19 mouse cellular contexts compared by ENCODE assay signal in the genomic region with DNA sequence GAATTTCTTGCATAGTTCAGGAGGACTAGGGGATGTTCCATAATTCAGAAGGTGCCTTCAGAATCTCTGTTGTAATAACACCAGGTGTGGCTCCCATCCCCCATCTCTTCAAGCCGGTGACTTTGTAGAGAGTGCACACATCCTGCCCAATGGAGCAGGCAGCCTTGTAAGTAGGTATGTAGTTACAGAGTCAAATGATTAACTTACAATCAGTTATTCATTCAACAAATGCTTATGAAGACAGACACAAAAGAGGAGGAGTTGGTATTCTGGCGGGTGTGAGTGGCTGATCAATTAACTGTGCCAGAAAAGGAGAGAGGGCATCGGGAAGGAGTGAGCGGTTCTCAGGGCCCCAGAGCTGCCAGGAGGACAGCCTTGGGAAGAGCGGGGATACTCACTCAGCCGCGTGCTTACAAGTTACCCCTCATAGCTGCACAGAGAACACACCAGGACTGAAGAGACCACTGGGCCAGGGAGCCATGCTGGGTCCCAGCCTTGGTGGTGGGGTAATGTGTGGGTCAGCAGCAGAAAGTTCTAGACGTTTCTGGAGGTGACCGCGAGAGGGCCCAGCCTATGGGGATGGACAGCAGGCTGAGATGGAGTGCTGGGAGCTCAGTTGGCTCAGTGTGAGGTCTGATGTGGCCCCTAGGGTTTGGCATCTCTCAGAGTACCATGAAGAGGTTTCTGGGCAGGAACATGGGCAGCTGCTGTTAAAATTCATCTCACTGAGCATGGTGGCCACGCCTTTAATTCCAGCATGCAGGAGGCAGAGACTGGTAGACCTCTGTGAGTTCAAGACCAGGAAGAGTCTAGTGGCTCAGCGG. TPM values are rescaled to one million over a fixed set of nuclear protein-coding genes. Genes with fewer than 3 reads are reported as not detected.
DNase-seq lines count a peak whose midpoint lies in the region; ATAC-seq and TF ChIP-seq lines count a peak whose summit lies in the region.
"Had no signal": no experiment of that assay in that cellular context is flagged by ENCODE, and none has a peak within 500 bp of the region (broad histone marks: within the 10 kb centered on the region; RNA-seq: fewer than 3 reads in every experiment).

No protein-coding gene starts in this region.

- H3K9ac ChIP-seq in liver, embryonic 16.5 days (ENCODE audit: low read depth, low read length) = no peak overlapping the region
- no peak overlapping the region for H3K9ac ChIP-seq in intestine, postnatal 0 days (ENCODE audit: low read depth, low read length)
- H3K9ac ChIP-seq in kidney, embryonic 14.5 days (ENCODE audit: low read depth, low read length) = no peak overlapping the region
- H3K9ac ChIP-seq in midbrain, postnatal 0 days (replicated peaks; ENCODE audit: low read length, poor library complexity, severe bottlenecking) = no peak overlapping the region
- H3K9ac ChIP-seq: hindbrain, embryonic 12.5 days; liver, embryonic 14.5 days; neural tube, embryonic 13.5 days had no signal

- peak; percentile 25; the same call in 1 of the 2 replicates for ATAC-seq in liver, embryonic 16.5 days (ENCODE audit: low read depth)
- ATAC-seq in intestine, postnatal 0 days = peak; percentile 40
- peak; percentile 34; the same call in 1 of the 2 replicates for ATAC-seq in kidney, embryonic 14.5 days (ENCODE audit: low FRiP score, low TSS enrichment)
- ATAC-seq in midbrain, postnatal 0 days (ENCODE audit: low FRiP score) = no peak

- no peaks in the 10 kb centered on the region for H3K27me3 ChIP-seq in liver, embryonic 16.5 days (ENCODE audit: control insufficient read depth, insufficient read depth, low read depth, low read length)
- no peaks in the 10 kb centered on the region for H3K27me3 ChIP-seq in intestine, postnatal 0 days (replicated peaks; ENCODE audit: control insufficient read depth, insufficient read depth, low read length)
- no peaks in the 10 kb centered on the region for H3K27me3 ChIP-seq in kidney, embryonic 14.5 days (ENCODE audit: control insufficient read depth, insufficient read depth, low read length)
- no peaks in the 10 kb centered on the region for H3K27me3 ChIP-seq in midbrain, postnatal 0 days (ENCODE audit: insufficient read depth, low read length)
- H3K27me3 ChIP-seq: hindbrain, embryonic 12.5 days; neural tube, embryonic 13.5 days had no signal

- no peaks in the 10 kb centered on the region for H3K9me3 ChIP-seq in liver, embryonic 16.5 days (replicated peaks; ENCODE audit: control insufficient read depth, low read length)
- no peaks in the 10 kb centered on the region for H3K9me3 ChIP-seq in intestine, postnatal 0 days (ENCODE audit: control insufficient read depth)
- no peaks in the 10 kb centered on the region for H3K9me3 ChIP-seq in kidney, embryonic 14.5 days (ENCODE audit: control insufficient read depth, low read length)
- no peaks in the 10 kb centered on the region for H3K9me3 ChIP-seq in midbrain, postnatal 0 days (ENCODE audit: low read length)
- H3K9me3 ChIP-seq: hindbrain, embryonic 12.5 days; megakaryocyte, embryonic 14.5 days; neural tube, embryonic 13.5 days had no signal

- peaks cover 4% of the 10 kb centered on the region; the same call in 1 of the 2 replicates for H3K4me1 ChIP-seq in liver, embryonic 16.5 days (ENCODE audit: control insufficient read depth, low read depth, low read length)
- H3K4me1 ChIP-seq in intestine, postnatal 0 days (replicated peaks; ENCODE audit: control insufficient read depth, insufficient read depth, low read length) = peaks cover 17% of the 10 kb centered on the region; the same call in 1 of the 2 replicates
- peaks cover 18% of the 10 kb centered on the region for H3K4me1 ChIP-seq in kidney, embryonic 14.5 days (ENCODE audit: control insufficient read depth, insufficient read depth, low read length)
- no peaks in the 10 kb centered on the region for H3K4me1 ChIP-seq in midbrain, postnatal 0 days (ENCODE audit: insufficient read depth, low read length)

- TF ChIP-seq CTCF in intestine, postnatal 0 days (IDR thresholded peaks at IDR 0.05; ENCODE audit: low read depth) = no peak
- no peak for TF ChIP-seq CTCF in midbrain, postnatal 0 days (IDR thresholded peaks at IDR 0.05)

- DNase-seq in liver = no peak
- peak; percentile 65 to 81 for DNase-seq in kidney, postnatal 4 days
- DNase-seq in embryo, embryonic 11 days = no peak
- DNase-seq in midbrain, postnatal 0 days (ENCODE audit: low spot score) = no peak
- DNase-seq: gastrocnemius, postnatal 10 days; lung, postnatal 14 days; spleen, adult 18-20 months; thymus, adult 18-20 months had no signal

- H3K27ac ChIP-seq in liver, embryonic 16.5 days (ENCODE audit: low read length) = no peak overlapping the region
- peak overlapping the region; percentile 46; the same call in 1 of the 2 replicates for H3K27ac ChIP-seq in intestine, postnatal 0 days (ENCODE audit: low read depth, low read length)
- peak overlapping the region; percentile 75; the same call in 1 of the 2 replicates for H3K27ac ChIP-seq in kidney, embryonic 14.5 days (ENCODE audit: low read depth, low read length)
- H3K27ac ChIP-seq in midbrain, postnatal 0 days (ENCODE audit: low read depth, low read length) = no peak overlapping the region
- H3K27ac ChIP-seq: hindbrain, embryonic 12.5 days; liver, embryonic 14.5 days; neural tube, embryonic 13.5 days had no signal

- WGBS in liver, embryonic 16.5 days (ENCODE audit: insufficient replicate concordance) = 70% methylated on average over 12 of the region's 12 CpGs
- 63% methylated on average over 12 of the region's 12 CpGs for WGBS in intestine, postnatal 0 days
- WGBS in kidney, embryonic 14.5 days = 82% methylated on average over 12 of the region's 12 CpGs
- 88% methylated on average over 12 of the region's 12 CpGs for WGBS in midbrain, postnatal 0 days

- H3K36me3 ChIP-seq in liver, embryonic 16.5 days (ENCODE audit: control insufficient read depth, insufficient read depth) = no peaks in the 10 kb centered on the region
- peaks cover 7% of the 10 kb centered on the region for H3K36me3 ChIP-seq in intestine, postnatal 0 days (ENCODE audit: control insufficient read depth, insufficient read depth)
- H3K36me3 ChIP-seq in kidney, embryonic 14.5 days (ENCODE audit: control insufficient read depth, insufficient read depth, low read length) = peaks cover 49% of the 10 kb centered on the region
- peaks cover 52% of the 10 kb centered on the region for H3K36me3 ChIP-seq in midbrain, postnatal 0 days (ENCODE audit: insufficient read depth, low read length)

- H3K4me2 ChIP-seq in liver, embryonic 16.5 days (ENCODE audit: low read depth, low read length) = no peak overlapping the region
- H3K4me2 ChIP-seq in intestine, postnatal 0 days (replicated peaks; ENCODE audit: low read depth) = no peak overlapping the region; the same call in 1 of the 2 replicates
- peak overlapping the region; percentile 3; the same call in 1 of the 2 replicates for H3K4me2 ChIP-seq in kidney, embryonic 14.5 days (replicated peaks; ENCODE audit: low read depth, low read length)
- H3K4me2 ChIP-seq in midbrain, postnatal 0 days (ENCODE audit: low read depth, low read length, poor library complexity, severe bottlenecking) = no peak overlapping the region
- H3K4me2 ChIP-seq: hindbrain, embryonic 12.5 days; neural tube, embryonic 13.5 days had no signal

- H3K4me3 ChIP-seq in liver, embryonic 16.5 days (ENCODE audit: low read depth, low read length) = no peak overlapping the region
- H3K4me3 ChIP-seq in intestine, postnatal 0 days (ENCODE audit: low read depth, low read length) = no peak overlapping the region
- no peak overlapping the region for H3K4me3 ChIP-seq in kidney, embryonic 14.5 days (ENCODE audit: low read length)
- no peak overlapping the region for H3K4me3 ChIP-seq in midbrain, postnatal 0 days (ENCODE audit: low read depth, low read length)
- H3K4me3 ChIP-seq: hindbrain, embryonic 12.5 days; megakaryocyte, embryonic 14.5 days; neural tube, embryonic 13.5 days had no signal

RNA-seq across cellular contexts. Expression of a gene that starts 4.9 kb away (rescaled TPM):
- polyA plus RNA-seq in liver, embryonic 16.5 days (2015; fragmentation: Nextera tagmentation; extraction: Ambion mirVana) = 0.43 and 1.4 TPM in 2 replicates
- polyA plus RNA-seq in intestine, postnatal 0 days (2015; fragmentation: Nextera tagmentation; extraction: Ambion mirVana) = 254 and 255 TPM in 2 replicates
- polyA plus RNA-seq in kidney, embryonic 14.5 days (2014; fragmentation: Nextera tagmentation; extraction: Ambion mirVana) = 4.1 and 9.0 TPM in 2 replicates
- 0.24 TPM in 1 of 2 replicates, not detected in the other for total RNA-seq in midbrain, postnatal 0 days (2014; rRNA removed)
- polyA plus RNA-seq in midbrain, postnatal 0 days (2015; fragmentation: Nextera tagmentation; extraction: Ambion mirVana) = 0.18 and 0.27 TPM in 2 replicates
- polyA plus RNA-seq: C2C12 had no signal

RNA-seq across cellular contexts. Expression of a gene that starts 22.5 kb away (rescaled TPM):
- 7.9 and 8.0 TPM in 2 replicates for polyA plus RNA-seq in liver, embryonic 16.5 days (2015; fragmentation: Nextera tagmentation; extraction: Ambion mirVana)
- polyA plus RNA-seq in intestine, postnatal 0 days (2015; fragmentation: Nextera tagmentation; extraction: Ambion mirVana) = 19.9 and 21.1 TPM in 2 replicates
- 101 and 136 TPM in 2 replicates for polyA plus RNA-seq in kidney, embryonic 14.5 days (2014; fragmentation: Nextera tagmentation; extraction: Ambion mirVana)
- 161 and 165 TPM in 2 replicates for total RNA-seq in midbrain, postnatal 0 days (2014; rRNA removed)
- polyA plus RNA-seq in midbrain, postnatal 0 days (2015; fragmentation: Nextera tagmentation; extraction: Ambion mirVana) = 302 and 308 TPM in 2 replicates

RNA-seq across cellular contexts. Expression of a gene that starts 25.1 kb away (rescaled TPM):
- polyA plus RNA-seq in liver, embryonic 16.5 days (2015; fragmentation: Nextera tagmentation; extraction: Ambion mirVana) = 6.3 and 7.1 TPM in 2 replicates
- 0.07 TPM in 1 of 2 replicates, not detected in the other for polyA plus RNA-seq in intestine, postnatal 0 days (2015; fragmentation: Nextera tagmentation; extraction: Ambion mirVana)
- polyA plus RNA-seq in kidney, embryonic 14.5 days (2014; fragmentation: Nextera tagmentation; extraction: Ambion mirVana) = not detected in 2 replicates
- 1.1 TPM in 1 of 2 replicates, not detected in the other for total RNA-seq in midbrain, postnatal 0 days (2014; rRNA removed)
- 0.09 and 0.25 TPM in 2 replicates for polyA plus RNA-seq in midbrain, postnatal 0 days (2015; fragmentation: Nextera tagmentation; extraction: Ambion mirVana)
- polyA plus RNA-seq: C2C12; forebrain, embryonic 11.5 days; heart, postnatal 0 days; stomach, embryonic 14.5 days had no signal

RNA-seq across cellular contexts. Expression of a gene that starts 38.3 kb away (rescaled TPM):
- polyA plus RNA-seq in liver, embryonic 16.5 days (2015; fragmentation: Nextera tagmentation; extraction: Ambion mirVana) = 112 and 124 TPM in 2 replicates
- 86.9 and 92.2 TPM in 2 replicates for polyA plus RNA-seq in intestine, postnatal 0 days (2015; fragmentation: Nextera tagmentation; extraction: Ambion mirVana)
- polyA plus RNA-seq in kidney, embryonic 14.5 days (2014; fragmentation: Nextera tagmentation; extraction: Ambion mirVana) = 279 and 333 TPM in 2 replicates
- total RNA-seq in midbrain, postnatal 0 days (2014; rRNA removed) = 114 and 119 TPM in 2 replicates
- 46.2 and 49.7 TPM in 2 replicates for polyA plus RNA-seq in midbrain, postnatal 0 days (2015; fragmentation: Nextera tagmentation; extraction: Ambion mirVana)

RNA-seq across cellular contexts. Expression of a gene that starts 38.8 kb away (rescaled TPM):
- 1.0 TPM in 2 replicates for polyA plus RNA-seq in liver, embryonic 16.5 days (2015; fragmentation: Nextera tagmentation; extraction: Ambion mirVana)
- polyA plus RNA-seq in intestine, postnatal 0 days (2015; fragmentation: Nextera tagmentation; extraction: Ambion mirVana) = 7.3 and 8.9 TPM in 2 replicates
- polyA plus RNA-seq in kidney, embryonic 14.5 days (2014; fragmentation: Nextera tagmentation; extraction: Ambion mirVana) = 4.9 and 8.2 TPM in 2 replicates
- 3.3 and 3.4 TPM in 2 replicates for total RNA-seq in midbrain, postnatal 0 days (2014; rRNA removed)
- 3.0 and 3.9 TPM in 2 replicates for polyA plus RNA-seq in midbrain, postnatal 0 days (2015; fragmentation: Nextera tagmentation; extraction: Ambion mirVana)

Comparison
In these comparisons a context has a peak if more than half of its experiments do, and no peak if none do; other contexts are left out.
1. H3K27ac ChIP-seq: peak in intestine, postnatal 0 days (single experiment) and kidney, embryonic 14.5 days (single experiment); none in liver, embryonic 16.5 days (single experiment) and midbrain, postnatal 0 days (single experiment).
2. DNase-seq: peak in kidney, postnatal 4 days (2 of 2); none in liver (single experiment), embryo, embryonic 11 days (single experiment) and midbrain, postnatal 0 days (single experiment).
3. RNA of a gene that starts 4.9 kb away (polyA plus RNA-seq): 254 to 255 TPM in intestine, postnatal 0 days; 4.1 to 9.0 TPM in kidney, embryonic 14.5 days, 0.43 to 1.4 TPM in liver, embryonic 16.5 days and 0.18 to 0.27 TPM in midbrain, postnatal 0 days; every median in the first group is over 10 times any median in the second.